Mouse (Mus musculus) G1E (cell line): ENCODE results near the gene Fam171a2. TPM values are rescaled to one million over a fixed set of nuclear protein-coding genes. Genes with fewer than 3 reads are reported as not detected.
"Not testable (repeated sequence)": the region's sequence is repeated elsewhere in the genome, so short reads cannot be mapped to it uniquely, and the experiment has no call there.

Experiments used
- ATAC-seq: 2 replicates; pipeline ENCODE4 v1.8.0; 2016; ENCODE audit warnings: mild to moderate bottlenecking; ENCODE audit not compliant: insufficient number of reproducible peaks, poor library complexity, low FRiP score, severe bottlenecking; ENCODE audit errors: extremely low read depth
- DNase-seq: peaks from one replicate; pipeline ENCODE4 v3.0.0; 2012; ENCODE audit warnings: low spot score
- H3K27me3 ChIP-seq: 2 replicates; pipeline ENCODE4 v1.6.1; 2012; ENCODE audit warnings: mild to moderate bottlenecking, low read length, inconsistent platforms; ENCODE audit not compliant: insufficient read depth
- H3K36me3 ChIP-seq: replicated peaks from 2 replicates; pipeline ENCODE3; 2012; ENCODE audit warnings: mild to moderate bottlenecking, inconsistent platforms
- H3K4me1 ChIP-seq: 2 replicates; pipeline ENCODE4 v1.6.1; 2012; ENCODE audit warnings: low read depth, low read length, inconsistent platforms, mixed read lengths; ENCODE audit not compliant: insufficient read depth
- H3K4me3 ChIP-seq: 2 replicates; pipeline ENCODE4 v1.5.1; 2012; ENCODE audit warnings: low read depth, mild to moderate bottlenecking, inconsistent platforms, low read length, moderate library complexity, mixed read lengths
- H3K9me3 ChIP-seq: replicated peaks from 2 replicates; pipeline ENCODE4 v1.6.1; 2012; ENCODE audit warnings: inconsistent platforms
- CTCF ChIP-seq: IDR thresholded peaks from 2 replicates; pipeline ENCODE4 v1.5.1; 2012; ENCODE audit warnings: low read depth, low read length, inconsistent platforms, mixed read lengths
- GATA1 ChIP-seq: IDR thresholded peaks from 2 replicates; pipeline ENCODE4 v1.6.1; 2012; ENCODE audit warnings: borderline replicate concordance, low read length, inconsistent platforms, mixed read lengths
- GATA2 ChIP-seq: IDR thresholded peaks from 2 replicates; pipeline ENCODE4 v1.6.1; 2012; ENCODE audit warnings: low read depth, low read length, inconsistent platforms, borderline replicate concordance
- POLR2AphosphoS5 ChIP-seq: IDR thresholded peaks from 2 replicates; pipeline ENCODE4 v1.6.1; 2012; ENCODE audit warnings: low read depth, low read length, inconsistent platforms; ENCODE audit not compliant: insufficient replicate concordance
- TAL1 ChIP-seq: conservative IDR thresholded peaks from 2 replicates; pipeline ENCODE4 v1.6.1; 2012; ENCODE audit warnings: low read depth, low read length, inconsistent platforms, mixed read lengths
- polyA plus RNA-seq: library from polyadenylated mRNA; stranded (reverse); fragments of >175 nt; gene quantifications from 2 replicates; pipeline ENCODE4 v1.2.3, GENCODE M21; 2012
- total RNA-seq, 2 experiments: library from RNA; stranded (forward) in 1 of 2; stranded (reverse) in 1 of 2; fragments of 200-1000 nt in 1 of 2; fragments of >200 nt in 1 of 2; fragmentation: Nextera tagmentation in 1 of 2; gene quantifications; 2 replicates each; pipeline ENCODE4 v1.2.3; 2014 to 2017

Fam171a2 gene
- total and polyA plus RNA-seq, 3 experiments = 0.05 to 0.16 TPM; not detected in 1

DNA sequence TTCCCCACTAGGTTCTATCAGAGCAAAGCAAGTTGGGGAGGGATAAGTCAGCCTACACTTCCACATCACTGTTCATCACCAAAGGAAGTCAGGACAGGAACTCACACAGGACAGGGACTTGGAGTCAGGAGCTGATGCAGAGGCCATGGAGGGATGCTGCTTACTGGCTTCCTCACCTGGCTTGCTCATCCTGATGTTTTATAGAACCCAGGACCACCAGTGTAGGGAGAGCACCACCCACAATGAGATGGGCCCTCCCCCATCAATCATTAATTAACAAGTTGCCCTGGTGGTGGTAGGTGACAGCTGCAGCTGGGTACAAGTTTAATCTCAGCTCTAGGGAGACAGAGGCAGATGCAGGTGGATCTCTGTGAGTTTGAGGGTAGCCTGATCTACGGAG is 30.3 kb downstream of the Fam171a2 start:
- TF ChIP-seq GATA2 = no peak
- no peak for TF ChIP-seq POLR2AphosphoS5
- TF ChIP-seq GATA1 = no peak
- TF ChIP-seq CTCF = no peak
- TF ChIP-seq TAL1 = no peak
- Histone ChIP-seq H3K9me3 (0 out of 2 replicates have a peak, but pooled peaks cover 3% of the 10 kb centered on the region), H3K27me3 (peaks cover 71% of the 10 kb centered on the region), H3K36me3 (no peaks in the 10 kb centered on the region), H3K4me3 (no peak overlapping the region), H3K4me1 (peaks cover 4% of the 10 kb centered on the region; the same call in 1 of the 2 replicates)
- no peak for DNase-seq
- ATAC-seq = no peak

DNA sequence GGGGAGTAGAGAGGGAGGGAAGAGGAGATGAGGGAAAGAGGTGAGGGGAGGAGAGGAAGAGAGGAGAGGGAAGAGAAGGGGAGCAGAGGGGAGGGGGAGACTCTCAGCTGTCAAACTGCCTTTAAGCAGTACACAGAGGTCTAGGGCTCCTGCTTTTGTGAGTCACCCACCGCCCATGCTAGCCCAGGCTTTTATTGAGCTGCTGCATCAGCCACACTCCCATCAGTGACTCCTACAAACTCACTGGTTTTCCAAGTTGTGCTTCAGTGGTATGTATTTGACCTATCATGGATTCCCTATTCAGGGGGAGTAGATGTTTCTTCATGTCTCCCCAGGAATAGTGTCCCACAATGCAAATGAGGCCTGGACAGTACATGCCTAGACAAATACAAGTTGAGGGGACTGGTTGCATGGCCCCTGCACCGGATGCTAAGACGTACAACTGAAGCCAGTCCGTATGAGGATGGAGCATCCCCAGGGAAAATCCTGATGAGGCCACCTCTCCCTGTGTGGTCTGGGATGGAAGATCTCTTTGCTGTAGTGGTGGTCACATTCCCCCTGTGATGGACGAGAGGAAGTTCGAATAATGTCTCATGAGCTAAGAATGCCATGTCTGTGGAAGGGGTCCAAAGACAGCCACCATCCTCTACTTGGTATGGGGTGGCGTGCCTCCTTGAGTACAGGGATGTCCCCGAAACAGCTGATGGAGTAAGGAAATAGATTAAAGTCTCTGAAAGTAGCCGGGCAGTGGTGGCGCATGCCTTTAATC is 32.3 kb downstream of the Fam171a2 start:
- no peak for ATAC-seq
- no peaks in the 10 kb centered on the region for H3K36me3 ChIP-seq
- no peak for TF ChIP-seq POLR2AphosphoS5
- TF ChIP-seq GATA1 = no peak
- no peak for TF ChIP-seq CTCF
- TF ChIP-seq TAL1 = no peak
- TF ChIP-seq GATA2 = no peak
- DNase-seq = no peak
- H3K9me3 ChIP-seq = 0 out of 2 replicates have a peak, but pooled peaks cover 3% of the 10 kb centered on the region
- no peak overlapping the region for H3K4me3 ChIP-seq
- peaks cover 54% of the 10 kb centered on the region for H3K27me3 ChIP-seq
- peaks cover 13% of the 10 kb centered on the region for H3K4me1 ChIP-seq

DNA sequence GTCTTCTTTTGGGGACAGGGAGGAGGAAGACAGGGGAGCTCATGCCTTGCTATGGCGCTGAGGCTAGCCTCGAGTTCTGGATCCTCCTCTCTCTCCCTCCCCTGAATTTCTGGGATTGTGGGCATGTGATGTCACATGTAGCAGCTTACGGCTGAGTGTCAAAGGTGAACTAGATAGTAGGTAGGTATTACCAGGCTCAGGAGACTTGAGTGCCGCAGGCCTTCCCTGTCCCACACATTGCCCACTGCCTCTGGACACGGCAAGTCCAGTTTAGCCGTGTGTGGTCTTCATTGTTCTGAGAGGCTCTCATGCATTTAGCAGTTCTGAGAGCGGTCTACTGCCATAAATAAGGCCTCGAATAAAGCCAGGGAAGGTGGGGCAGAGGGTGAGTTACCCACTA is 34.4 kb downstream of the Fam171a2 start:
- H3K9me3 ChIP-seq = no peaks in the 10 kb centered on the region
- no peak overlapping the region for H3K4me3 ChIP-seq
- TF ChIP-seq GATA1 = no peak
- no peak for TF ChIP-seq GATA2
- TF ChIP-seq TAL1 = no peak
- no peak for TF ChIP-seq CTCF
- TF ChIP-seq POLR2AphosphoS5 = no peak
- ATAC-seq (no peak), DNase-seq (no peak)
- peaks cover 29% of the 10 kb centered on the region for H3K4me1 ChIP-seq
- H3K36me3 ChIP-seq = no peaks in the 10 kb centered on the region
- H3K27me3 ChIP-seq = peaks cover 37% of the 10 kb centered on the region

- DNase-seq (peak; percentile 47), ATAC-seq (no peak)
- H3K4me1 ChIP-seq = peaks cover 37% of the 10 kb centered on the region
- TF ChIP-seq TAL1 (no peak), CTCF (peak; percentile 90)
- peaks cover 30% of the 10 kb centered on the region for H3K27me3 ChIP-seq
- H3K4me3 ChIP-seq = no peak overlapping the region
- no peaks in the 10 kb centered on the region for H3K9me3 ChIP-seq
- H3K36me3 ChIP-seq = no peaks in the 10 kb centered on the region
Observed at GRCm38 (mm10) chr11:102411704-102412103, 35.8 kb downstream of the Fam171a2 start.

- TF ChIP-seq CTCF = no peak
- no peak for TF ChIP-seq GATA2
- TF ChIP-seq GATA1 = no peak
- no peak for TF ChIP-seq POLR2AphosphoS5
- no peak for TF ChIP-seq TAL1
- ATAC-seq = no peak
- H3K36me3 ChIP-seq = peaks cover 3% of the 10 kb centered on the region
Observed at GRCm38 (mm10) chr11:102411061-102411460, 36.4 kb downstream of the Fam171a2 start.

GRCm38 (mm10) chr11:102410345-102410744 is 37.1 kb downstream of the Fam171a2 start:
- H3K4me3 ChIP-seq, H3K36me3 ChIP-seq, H3K9me3 ChIP-seq, DNase-seq, ATAC-seq: not testable (repeated sequence)
- Histone ChIP-seq H3K4me1 (peaks cover 51% of the 10 kb centered on the region), H3K27me3 (peaks cover 22% of the 10 kb centered on the region)

More at GRCm38 (mm10) chr11:102411061-102411460, 36.4 kb downstream of the Fam171a2 start:
- H3K4me1 ChIP-seq = peaks cover 44% of the 10 kb centered on the region
- H3K4me3 ChIP-seq = no peak overlapping the region
- H3K27me3 ChIP-seq = peaks cover 29% of the 10 kb centered on the region
- H3K9me3 ChIP-seq = no peaks in the 10 kb centered on the region
- no peak for DNase-seq

GRCm38 (mm10) chr11:102409795-102410330 is 37.6 kb downstream of the Fam171a2 start:
- Histone ChIP-seq H3K4me1 (peaks cover 51% of the 10 kb centered on the region), H3K4me3 (no peak overlapping the region), H3K36me3 (peaks cover 14% of the 10 kb centered on the region), H3K27me3 (peaks cover 17% of the 10 kb centered on the region), H3K9me3 (no peaks in the 10 kb centered on the region)
- DNase-seq (no peak), ATAC-seq (no peak)
- TF ChIP-seq CTCF = no peak
- TF ChIP-seq GATA1 = no peak
- TF ChIP-seq GATA2 = no peak
- TF ChIP-seq TAL1 = no peak
- TF ChIP-seq POLR2AphosphoS5 = no peak
